Mouse (Mus musculus): Measurements from ENCODE around the gene Hs2st1. TPM values are rescaled to one million over a fixed set of nuclear protein-coding genes. Genes with fewer than 3 reads are reported as not detected.

The Hs2st1 gene
- total and polyA plus RNA-seq, 2 experiments = 1.9 to 6.0 TPM

DNA sequence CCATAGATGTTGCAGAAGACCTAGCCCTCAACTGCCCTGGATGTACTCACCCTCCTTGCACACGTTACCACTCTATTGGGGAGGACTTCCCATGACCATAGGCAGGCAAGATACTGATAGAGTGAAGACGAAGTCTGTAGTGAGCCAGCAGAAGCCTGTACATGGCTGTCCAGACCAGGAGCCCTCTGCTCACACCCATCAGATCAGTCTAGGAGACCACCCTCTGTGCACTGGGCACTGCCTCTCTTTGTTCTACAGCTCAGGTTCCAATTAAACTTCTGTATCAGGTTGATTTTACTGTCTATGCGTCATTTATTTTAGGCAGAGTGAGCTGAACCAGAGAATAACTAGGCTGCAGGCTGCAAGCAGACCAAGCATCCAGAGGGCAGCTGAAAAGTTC is 59.3 kb downstream of the Hs2st1 start:
- TF ChIP-seq CTCF (IDR thresholded peaks at IDR 0.05; ENCODE audit: low read depth, low read length) = no peak
- no peak for TF ChIP-seq POLR2A (IDR thresholded peaks at IDR 0.05; ENCODE audit: extremely low read depth, insufficient read depth, low read length)
- Histone ChIP-seq H3K36me3 (ENCODE audit: control insufficient read depth, insufficient read depth, low read length) (no peaks in the 10 kb centered on the region), H3K79me2 (ENCODE audit: control insufficient read depth, insufficient read depth, low read length) (peaks cover 15% of the 10 kb centered on the region; the same call in 1 of the 2 replicates), H3K4me3 (ENCODE audit: insufficient read depth, low read depth, low read length) (no peak overlapping the region), H3K9ac (ENCODE audit: low read depth, low read length) (no peak overlapping the region), H3K4me1 (ENCODE audit: control insufficient read depth, insufficient read depth, low read length) (peaks cover 5% of the 10 kb centered on the region), H3K27me3 (ENCODE audit: control insufficient read depth, insufficient read depth, low read length) (no peaks in the 10 kb centered on the region), H3K27ac (replicated peaks; ENCODE audit: insufficient read depth, low read depth, low read length) (no peak overlapping the region)
- WGBS = 90% methylated on average over 3 of the region's 3 CpGs
- DNase-seq (ENCODE audit: extremely low read depth, low read depth, low spot score) = no peak

DNA sequence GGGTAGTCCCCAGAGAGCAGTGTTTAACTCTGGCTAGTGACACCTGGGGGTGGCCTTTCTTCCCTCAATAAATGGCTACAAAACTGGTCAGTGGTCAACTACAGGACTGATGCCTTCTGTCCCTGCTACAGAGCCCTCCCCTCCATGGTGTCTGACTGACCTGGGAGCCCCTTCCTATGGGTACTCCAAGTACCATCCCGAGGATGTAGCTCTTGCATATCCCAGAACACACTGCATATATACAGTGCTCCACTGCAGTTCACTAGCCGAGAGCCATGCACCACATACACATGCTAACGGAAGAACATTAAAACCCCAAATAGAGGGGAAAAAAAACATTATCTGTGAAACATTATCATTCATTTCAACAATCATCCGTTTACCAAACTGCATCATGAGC is 61.6 kb downstream of the Hs2st1 start:
- no peak for DNase-seq (ENCODE audit: extremely low read depth, low read depth, low spot score)
- TF ChIP-seq POLR2A (IDR thresholded peaks at IDR 0.05; ENCODE audit: extremely low read depth, insufficient read depth, low read length) (no peak), CTCF (IDR thresholded peaks at IDR 0.05; ENCODE audit: low read depth, low read length) (no peak)
- no peak overlapping the region for H3K9ac ChIP-seq (ENCODE audit: low read depth, low read length)
- H3K27me3 ChIP-seq (ENCODE audit: control insufficient read depth, insufficient read depth, low read length) = no peaks in the 10 kb centered on the region
- H3K27ac ChIP-seq (replicated peaks; ENCODE audit: insufficient read depth, low read depth, low read length) = no peak overlapping the region
- peaks cover 15% of the 10 kb centered on the region; the same call in 1 of the 2 replicates for H3K79me2 ChIP-seq (ENCODE audit: control insufficient read depth, insufficient read depth, low read length)
- no peak overlapping the region for H3K4me3 ChIP-seq (ENCODE audit: insufficient read depth, low read depth, low read length)
- peaks cover 5% of the 10 kb centered on the region for H3K4me1 ChIP-seq (ENCODE audit: control insufficient read depth, insufficient read depth, low read length)
- H3K36me3 ChIP-seq (ENCODE audit: control insufficient read depth, insufficient read depth, low read length) = no peaks in the 10 kb centered on the region
- 96% methylated on average over 4 of the region's 4 CpGs for WGBS

GRCm38 (mm10) chr3:144507885-144508284 is 62.1 kb downstream of the Hs2st1 start:
- Histone ChIP-seq H3K27ac (replicated peaks; ENCODE audit: insufficient read depth, low read depth, low read length) (no peak overlapping the region), H3K36me3 (ENCODE audit: control insufficient read depth, insufficient read depth, low read length) (no peaks in the 10 kb centered on the region), H3K27me3 (ENCODE audit: control insufficient read depth, insufficient read depth, low read length) (no peaks in the 10 kb centered on the region), H3K4me3 (ENCODE audit: insufficient read depth, low read depth, low read length) (no peak overlapping the region), H3K4me1 (ENCODE audit: control insufficient read depth, insufficient read depth, low read length) (peaks cover 5% of the 10 kb centered on the region), H3K9ac (ENCODE audit: low read depth, low read length) (no peak overlapping the region), H3K79me2 (ENCODE audit: control insufficient read depth, insufficient read depth, low read length) (peaks cover 11% of the 10 kb centered on the region; the same call in 1 of the 2 replicates)
- 81% methylated on average over 5 of the region's 5 CpGs for WGBS
- no peak for TF ChIP-seq POLR2A (IDR thresholded peaks at IDR 0.05; ENCODE audit: extremely low read depth, insufficient read depth, low read length)
- no peak for TF ChIP-seq CTCF (IDR thresholded peaks at IDR 0.05; ENCODE audit: low read depth, low read length)
- DNase-seq (ENCODE audit: extremely low read depth, low read depth, low spot score) = no peak

- no peaks in the 10 kb centered on the region for H3K36me3 ChIP-seq (ENCODE audit: control insufficient read depth, insufficient read depth, low read length)
- no peak overlapping the region for H3K27ac ChIP-seq (replicated peaks; ENCODE audit: insufficient read depth, low read depth, low read length)
- H3K4me1 ChIP-seq (ENCODE audit: control insufficient read depth, insufficient read depth, low read length) = peaks cover 5% of the 10 kb centered on the region
- TF ChIP-seq CTCF (IDR thresholded peaks at IDR 0.05; ENCODE audit: low read depth, low read length) = no peak
- no peak for TF ChIP-seq POLR2A (IDR thresholded peaks at IDR 0.05; ENCODE audit: extremely low read depth, insufficient read depth, low read length)
- no peaks in the 10 kb centered on the region for H3K27me3 ChIP-seq (ENCODE audit: control insufficient read depth, insufficient read depth, low read length)
- 54% methylated on average over 3 of the region's 3 CpGs for WGBS
- H3K79me2 ChIP-seq (ENCODE audit: control insufficient read depth, insufficient read depth, low read length) = 0 out of 2 replicates have a peak, but pooled peaks cover 9% of the 10 kb centered on the region
- no peak overlapping the region for H3K9ac ChIP-seq (ENCODE audit: low read depth, low read length)
- DNase-seq (ENCODE audit: extremely low read depth, low read depth, low spot score) = peak; percentile 28
- no peak overlapping the region for H3K4me3 ChIP-seq (ENCODE audit: insufficient read depth, low read depth, low read length)
Measured at GRCm38 (mm10) chr3:144506213-144506612, 63.8 kb downstream of the Hs2st1 start.

DNA sequence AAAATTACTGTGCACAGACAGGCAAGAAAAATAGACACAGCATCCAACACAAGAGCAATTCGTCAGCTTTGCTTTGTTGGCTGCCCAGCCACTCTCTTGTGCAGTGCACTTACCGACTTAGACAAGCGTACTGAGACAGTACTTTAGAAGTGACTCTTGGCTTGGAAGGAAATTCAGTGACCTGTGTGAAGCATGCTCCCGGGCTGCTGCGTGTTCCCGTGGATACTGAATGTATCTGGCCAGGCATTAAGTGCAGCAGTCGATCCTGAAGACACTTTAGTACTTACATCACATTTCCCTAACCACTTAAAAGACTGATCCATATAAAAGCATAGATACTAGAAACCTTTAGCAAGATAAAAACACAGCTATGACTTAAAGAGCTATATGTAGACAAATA is 68.1 kb downstream of the Hs2st1 start:
- Histone ChIP-seq H3K79me2 (ENCODE audit: control insufficient read depth, insufficient read depth, low read length) (no peaks in the 10 kb centered on the region), H3K9ac (ENCODE audit: low read depth, low read length) (no peak overlapping the region), H3K4me1 (ENCODE audit: control insufficient read depth, insufficient read depth, low read length) (peaks cover 5% of the 10 kb centered on the region), H3K36me3 (ENCODE audit: control insufficient read depth, insufficient read depth, low read length) (no peaks in the 10 kb centered on the region), H3K4me3 (ENCODE audit: insufficient read depth, low read depth, low read length) (no peak overlapping the region), H3K27me3 (ENCODE audit: control insufficient read depth, insufficient read depth, low read length) (no peaks in the 10 kb centered on the region), H3K27ac (replicated peaks; ENCODE audit: insufficient read depth, low read depth, low read length) (no peak overlapping the region)
- WGBS = 90% methylated on average over 7 of the region's 7 CpGs
- no peak for DNase-seq (ENCODE audit: extremely low read depth, low read depth, low spot score)
- TF ChIP-seq CTCF (IDR thresholded peaks at IDR 0.05; ENCODE audit: low read depth, low read length) = no peak
- TF ChIP-seq POLR2A (IDR thresholded peaks at IDR 0.05; ENCODE audit: extremely low read depth, insufficient read depth, low read length) = no peak

DNA sequence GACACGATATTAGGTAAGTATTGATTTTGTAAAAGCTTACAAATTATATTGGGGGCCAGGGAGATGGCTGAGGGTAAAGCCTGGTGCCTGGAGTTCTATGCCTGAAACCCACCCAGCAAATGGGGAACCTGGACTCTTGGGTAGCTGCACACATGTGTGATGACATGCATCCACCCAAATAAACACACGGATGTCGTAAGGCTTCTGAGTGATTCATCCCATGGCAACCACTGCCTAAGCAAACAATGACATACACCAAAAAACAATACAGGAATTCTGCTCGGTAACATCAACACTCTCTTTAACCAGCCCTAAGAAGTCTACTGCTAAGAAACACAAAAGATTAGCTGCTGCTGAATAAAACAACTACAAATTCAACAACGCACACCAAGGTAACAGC is 73.2 kb downstream of the Hs2st1 start:
- Histone ChIP-seq H3K4me1 (ENCODE audit: control insufficient read depth, insufficient read depth, low read length) (no peaks in the 10 kb centered on the region), H3K9ac (ENCODE audit: low read depth, low read length) (no peak overlapping the region), H3K27me3 (ENCODE audit: control insufficient read depth, insufficient read depth, low read length) (no peaks in the 10 kb centered on the region), H3K79me2 (ENCODE audit: control insufficient read depth, insufficient read depth, low read length) (no peaks in the 10 kb centered on the region), H3K27ac (replicated peaks; ENCODE audit: insufficient read depth, low read depth, low read length) (no peak overlapping the region), H3K36me3 (ENCODE audit: control insufficient read depth, insufficient read depth, low read length) (no peaks in the 10 kb centered on the region), H3K4me3 (ENCODE audit: insufficient read depth, low read depth, low read length) (no peak overlapping the region)
- DNase-seq (ENCODE audit: extremely low read depth, low read depth, low spot score) = no peak
- WGBS = 42% methylated on average over 5 of the region's 5 CpGs
- TF ChIP-seq CTCF (IDR thresholded peaks at IDR 0.05; ENCODE audit: low read depth, low read length) (no peak), POLR2A (IDR thresholded peaks at IDR 0.05; ENCODE audit: extremely low read depth, insufficient read depth, low read length) (no peak)
